Mouse (Mus musculus): ENCODE results near the gene Mt3.
A peak's percentile ranks its signal among the peaks of the same experiment; 100 is the strongest.
"Not testable (repeated sequence)": the region's sequence is repeated elsewhere in the genome, so short reads cannot be mapped to it uniquely, and the experiment has no call there.

Gene Mt3

DNA sequence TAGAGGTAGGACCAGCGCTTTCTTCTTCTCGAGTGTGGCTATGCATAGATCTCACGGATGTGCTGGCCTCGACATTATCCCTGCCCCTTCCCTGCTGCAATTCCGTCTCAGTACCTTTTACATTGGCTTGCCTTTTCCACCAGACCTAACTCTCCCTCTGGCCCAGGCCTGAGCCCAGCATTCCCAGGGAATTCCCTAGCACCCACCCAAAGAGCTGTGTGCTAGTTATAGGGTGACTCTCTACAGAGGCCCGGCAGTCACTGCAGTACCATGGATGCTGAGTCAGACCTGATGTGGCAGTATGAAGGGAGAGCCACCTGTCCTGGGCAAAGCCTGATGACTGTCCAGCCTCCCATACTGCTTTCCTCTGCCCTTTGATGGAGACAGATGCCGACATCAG is 1.0 kb downstream of the Mt3 start:
- no peak for DNase-seq

DNA sequence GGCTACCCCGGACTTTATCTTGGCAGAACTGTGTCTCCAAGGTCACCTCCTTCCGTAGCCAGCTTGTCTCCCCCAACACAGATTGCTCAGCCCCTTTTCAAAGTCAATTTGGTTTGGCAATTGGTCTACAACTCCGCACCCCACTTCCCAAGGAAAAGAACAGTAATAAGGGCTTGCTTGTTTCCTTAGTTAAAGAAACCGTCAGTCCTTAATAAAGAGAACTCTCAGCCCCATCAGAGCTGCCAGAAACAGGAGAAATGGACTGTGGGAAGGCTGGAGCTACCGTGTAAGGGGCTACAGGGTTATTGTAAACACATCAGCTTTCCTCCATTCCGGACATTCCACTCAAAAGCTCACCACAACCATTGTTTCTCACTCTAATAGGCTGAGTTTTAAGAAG is 2.1 kb downstream of the Mt3 start:
- DNase-seq, result no peak

- DNase-seq, result peak; percentile 24
Observed at GRCm38 (mm10) chr8:94156092-94156491, 3.7 kb downstream of the Mt3 start.

GRCm38 (mm10) chr8:94165772-94166171 is 13.4 kb downstream of the Mt3 start:
- not testable (repeated sequence) for DNase-seq

- DNase-seq, result peak; percentile 95
Observed at GRCm38 (mm10) chr8:94167244-94167643, 14.8 kb downstream of the Mt3 start.

- no peak for DNase-seq
Observed at GRCm38 (mm10) chr8:94169547-94169946, 17.1 kb downstream of the Mt3 start.

DNA sequence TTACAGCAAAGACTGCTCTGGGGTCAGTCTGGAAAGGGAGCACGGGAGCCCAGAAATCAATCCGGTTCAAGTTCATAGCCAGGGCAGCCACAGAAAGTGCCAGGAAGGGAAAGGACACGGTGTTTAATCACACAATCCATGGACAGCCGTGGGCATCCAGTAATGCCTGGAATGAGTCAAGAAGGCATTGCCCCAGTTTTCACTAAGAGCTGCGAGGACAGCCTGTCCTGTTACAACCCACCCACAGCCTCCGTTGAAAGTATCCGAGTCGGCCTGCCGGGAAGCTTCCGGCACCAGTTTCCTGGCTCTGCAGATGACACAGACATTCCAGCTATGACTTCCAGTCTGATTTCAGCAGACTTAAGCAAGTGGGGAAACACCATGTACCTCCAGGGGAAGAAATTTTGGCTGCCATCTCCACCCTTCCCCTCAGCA is 18.9 kb downstream of the Mt3 start:
- DNase-seq, result peak; percentile 37

- peak; percentile 65 for DNase-seq
Observed at GRCm38 (mm10) chr8:94172075-94172808, 19.8 kb downstream of the Mt3 start, which contains the start of gene Mt2. Gene Mt2, plus strand, starts transcription at chr8:94172664.

- DNase-seq, result no peak
Observed at GRCm38 (mm10) chr8:94172809-94173732, 20.7 kb downstream of the Mt3 start.

- no peak for DNase-seq
Observed at GRCm38 (mm10) chr8:94173848-94174403, 21.5 kb downstream of the Mt3 start.

- DNase-seq, result no peak
Observed at GRCm38 (mm10) chr8:94174619-94175213, 22.3 kb downstream of the Mt3 start.

GRCm38 (mm10) chr8:94177716-94178390 is 25.4 kb downstream of the Mt3 start:
- DNase-seq, result no peak

- DNase-seq, result peak; percentile 90
Observed at GRCm38 (mm10) chr8:94178857-94179712, 26.7 kb downstream of the Mt3 start, which contains the start of gene Mt1. Gene Mt1, plus strand, starts transcription at chr8:94179082.

- peak; percentile 24 for DNase-seq
Observed at GRCm38 (mm10) chr8:94179713-94180560, 27.5 kb downstream of the Mt3 start.

DNA sequence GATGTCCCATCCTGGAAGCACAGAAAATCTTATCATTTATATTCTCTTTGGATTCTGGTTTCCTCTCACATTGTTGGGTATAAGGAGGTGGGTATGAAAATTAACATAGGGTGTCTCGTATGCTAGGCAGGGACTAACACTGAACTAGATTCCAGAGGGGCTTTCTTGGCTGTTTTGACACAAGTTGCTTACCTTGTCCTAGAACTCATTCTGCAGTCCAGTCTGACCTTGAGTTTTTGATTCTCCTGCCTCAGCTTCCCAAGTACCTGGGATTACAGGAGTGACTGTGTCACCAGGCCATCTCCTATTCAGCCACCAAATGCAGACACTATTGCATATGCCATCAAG is 28.1 kb downstream of the Mt3 start:
- DNase-seq, result no peak

DNA sequence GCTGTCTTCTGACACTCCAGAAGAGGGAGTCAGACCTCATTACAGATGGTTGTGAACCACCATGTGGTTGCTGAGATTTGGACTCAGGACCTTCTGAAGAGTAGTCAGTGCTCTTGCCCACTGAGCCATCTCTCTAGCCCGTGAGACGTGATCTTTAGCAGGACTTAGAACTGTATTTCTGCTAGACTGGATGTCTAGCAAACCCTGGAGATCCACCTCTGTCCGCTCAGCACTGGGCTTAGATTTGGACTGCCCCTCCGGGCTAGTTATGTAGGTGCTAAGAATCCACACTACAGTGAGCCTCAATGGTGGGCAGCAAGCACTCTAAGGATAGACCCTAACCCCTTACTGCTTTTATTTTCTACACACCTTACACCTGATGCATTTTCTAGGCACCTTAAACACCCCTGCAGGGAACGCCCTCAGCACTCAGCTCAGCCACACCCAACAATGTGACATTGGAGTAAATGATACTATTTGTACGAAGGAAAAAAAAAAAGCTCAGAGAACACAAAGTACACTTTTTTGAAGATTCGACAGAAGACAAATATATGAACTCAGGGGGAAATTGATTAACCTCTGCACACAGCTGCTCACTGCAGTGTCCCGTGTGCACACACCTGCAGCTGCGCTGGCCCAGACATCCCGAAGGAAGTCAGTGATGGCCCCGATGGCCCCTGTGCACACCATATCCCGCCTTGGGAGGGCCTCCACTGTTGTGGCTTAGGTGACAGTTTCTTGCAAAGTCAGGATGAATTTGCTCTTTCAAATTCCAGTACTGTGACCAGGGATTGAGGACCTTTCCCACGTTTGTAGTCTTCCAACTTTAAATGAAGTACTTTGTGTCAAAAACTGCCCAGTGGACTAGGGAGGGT is 29.9 kb downstream of the Mt3 start:
- DNase-seq, result no peak

- DNase-seq, result peak; percentile 83
Observed at GRCm38 (mm10) chr8:94183117-94183516, 30.7 kb downstream of the Mt3 start.

GRCm38 (mm10) chr8:94184357-94184843 is 32.0 kb downstream of the Mt3 start:
- DNase-seq, result no peak

DNA sequence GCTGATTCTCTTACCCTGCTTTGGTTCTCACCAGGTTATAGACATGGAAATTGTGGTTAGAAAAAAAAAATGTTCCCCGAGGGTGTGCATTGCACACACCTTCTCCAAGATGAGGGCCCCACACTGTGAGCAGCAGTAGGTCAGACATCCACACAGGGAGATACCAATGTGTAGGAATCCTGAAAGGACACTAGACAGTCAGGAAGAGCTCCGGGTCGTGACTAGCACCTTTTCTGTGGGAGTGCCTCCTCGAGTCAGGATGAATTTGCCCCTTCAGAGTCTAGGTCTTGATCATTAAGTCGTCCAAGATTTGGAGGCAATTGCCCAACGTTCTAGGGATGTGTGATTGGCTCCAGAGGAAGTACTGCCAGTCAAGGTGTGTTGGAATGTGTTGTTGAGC is 33.4 kb downstream of the Mt3 start:
- DNase-seq, result no peak
